Mouse (Mus musculus): ENCODE results near the gene Prss36.
"Not testable (repeated sequence)": the region's sequence is repeated elsewhere in the genome, so short reads cannot be mapped to it uniquely, and the experiment has no call there.

GRCm38 (mm10) chr7:127895891-127896290 lies 50.6 kb downstream of the Prss36 start:
- TF ChIP-seq CTCF (conservative IDR thresholded peaks at IDR 0.05 in 1 of 2, IDR thresholded peaks at IDR 0.05 in 1 of 2; ENCODE audit: low read depth in 2 of 2, low read length in 2 of 2); HCFC1 (IDR thresholded peaks at IDR 0.05; ENCODE audit: low read depth, low read length); ETS1 (conservative IDR thresholded peaks at IDR 0.05; ENCODE audit: low read depth, low read length): not testable (repeated sequence)
